Comparison of ENCODE assay signal across 1 mouse cellular context in the genomic region with DNA sequence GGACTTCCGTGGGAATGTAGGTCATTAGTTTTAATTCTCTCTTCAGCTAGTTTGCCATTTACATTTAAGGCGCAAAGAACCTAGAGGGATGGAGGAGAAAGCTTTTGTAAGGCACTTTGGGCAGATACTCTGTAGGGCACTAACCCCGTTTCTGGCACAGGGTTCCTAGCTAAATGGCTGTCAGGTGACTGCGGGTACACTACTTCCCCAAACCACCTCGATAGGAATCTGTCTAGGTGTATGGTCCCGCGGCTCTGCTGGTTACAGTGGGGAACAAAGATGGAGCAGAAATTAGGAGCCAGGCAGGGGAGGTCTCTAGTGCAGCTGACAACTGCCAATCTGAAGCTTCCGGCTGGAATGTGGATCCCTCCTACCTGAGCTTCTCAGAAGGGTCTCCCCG.
TF ChIP-seq lines count a peak whose summit lies in the region.

No protein-coding gene starts in this region.

TF ChIP-seq in MEL, 35 proteins besides CTCF, POLR2A, EP300 and RAD21 (continued from another document):
- TF ChIP-seq USF1 (IDR thresholded peaks at IDR 0.05; ENCODE audit: low read depth, low read length): peak; percentile 76; the same call in 1 of the 2 replicates
- no peak for TF ChIP-seq RCOR1 (IDR thresholded peaks at IDR 0.05; ENCODE audit: low read depth, low read length)
- TF ChIP-seq POLR2AphosphoS5 (IDR thresholded peaks at IDR 0.05; ENCODE audit: borderline replicate concordance, low read depth, low read length): no peak
- TF ChIP-seq JUND (IDR thresholded peaks at IDR 0.05; ENCODE audit: low read depth, low read length): no peak
- TF ChIP-seq BHLHE40 (IDR thresholded peaks at IDR 0.05; ENCODE audit: borderline replicate concordance, low read depth, low read length): peak; percentile 73; the same call in 1 of the 2 replicates
